Mouse (Mus musculus): ENCODE measurements at regions not wholly inside any gene's neighbourhood (a gene's known extent, or its start where the extent isn't known, plus 50 kb on each side); places are given as distances from the start of the nearest gene placed in this dataset.

- Histone ChIP-seq H3K36me3 (replicated peaks) (no peaks in the 10 kb centered on the region), H3K4me1 (peaks cover 14% of the 10 kb centered on the region), H3K4me3 (no peak overlapping the region), H3K9me3 (peaks cover 2% of the 10 kb centered on the region; the same call in 1 of the 2 replicates), H3K27ac (replicated peaks) (no peak overlapping the region), H3K27me3 (replicated peaks; ENCODE audit: low read depth, poor library complexity, severe bottlenecking) (no peaks in the 10 kb centered on the region)
- WGBS = 57% methylated on average over 8 of the region's 8 CpGs
- DNase-seq (ENCODE audit: low spot score) = no peak
These were observed 449.0 kb downstream of the Fat4 start for GRCm38 (mm10) chr3:39335612-39336230.

- no peak overlapping the region for H3K4me3 ChIP-seq
- DNase-seq (ENCODE audit: low spot score) = no peak
- no peaks in the 10 kb centered on the region for H3K36me3 ChIP-seq (replicated peaks)
- no peaks in the 10 kb centered on the region for H3K9me3 ChIP-seq
- no peak overlapping the region for H3K27ac ChIP-seq (replicated peaks)
- 83% methylated on average over 3 of the region's 3 CpGs for WGBS
- H3K27me3 ChIP-seq (replicated peaks; ENCODE audit: low read depth, poor library complexity, severe bottlenecking) = no peaks in the 10 kb centered on the region
- peaks cover 5% of the 10 kb centered on the region; the same call in 1 of the 2 replicates for H3K4me1 ChIP-seq
These were observed 454.5 kb downstream of the Fat4 start for GRCm38 (mm10) chr3:39341161-39341687.

- Histone ChIP-seq H3K9me3 (no peaks in the 10 kb centered on the region), H3K27me3 (replicated peaks; ENCODE audit: low read depth, poor library complexity, severe bottlenecking) (no peaks in the 10 kb centered on the region), H3K27ac (replicated peaks) (no peak overlapping the region), H3K4me1 (peaks cover 5% of the 10 kb centered on the region; the same call in 1 of the 2 replicates), H3K36me3 (replicated peaks) (no peaks in the 10 kb centered on the region), H3K4me3 (no peak overlapping the region)
- DNase-seq (ENCODE audit: low spot score) = no peak
- 78% methylated on average over 3 of the region's 3 CpGs for whole genome bisulfite sequencing
These were observed 457.3 kb downstream of the Fat4 start for GRCm38 (mm10) chr3:39344078-39344477.

GRCm38 (mm10) chr3:39347578-39347977 is 460.8 kb downstream of the Fat4 start:
- Histone ChIP-seq H3K27me3 (replicated peaks; ENCODE audit: low read depth, poor library complexity, severe bottlenecking) (no peaks in the 10 kb centered on the region), H3K4me3 (no peak overlapping the region), H3K4me1 (peaks cover 5% of the 10 kb centered on the region; the same call in 1 of the 2 replicates), H3K9me3 (no peaks in the 10 kb centered on the region), H3K36me3 (replicated peaks) (no peaks in the 10 kb centered on the region), H3K27ac (replicated peaks) (no peak overlapping the region)
- no peak for DNase-seq (ENCODE audit: low spot score)
- WGBS = 94% methylated on average over 4 of the region's 4 CpGs

- H3K4me3 ChIP-seq = no peak overlapping the region
- H3K4me1 ChIP-seq = peaks cover 6% of the 10 kb centered on the region; the same call in 1 of the 2 replicates
- no peak overlapping the region for H3K27ac ChIP-seq (replicated peaks)
- no peaks in the 10 kb centered on the region for H3K36me3 ChIP-seq (replicated peaks)
- H3K27me3 ChIP-seq (replicated peaks; ENCODE audit: low read depth, poor library complexity, severe bottlenecking) = no peaks in the 10 kb centered on the region
- H3K9me3 ChIP-seq = no peaks in the 10 kb centered on the region
- 84% methylated on average over 2 of the region's 2 CpGs for WGBS
- no peak for DNase-seq (ENCODE audit: low spot score)
These were observed 470.3 kb downstream of the Fat4 start for GRCm38 (mm10) chr3:39357012-39357411.

- H3K27ac ChIP-seq (replicated peaks) = no peak overlapping the region
- WGBS = 52% methylated on average over 2 of the region's 2 CpGs
- no peaks in the 10 kb centered on the region for H3K27me3 ChIP-seq (replicated peaks; ENCODE audit: low read depth, poor library complexity, severe bottlenecking)
- H3K36me3 ChIP-seq (replicated peaks) = no peaks in the 10 kb centered on the region
- no peak for DNase-seq (ENCODE audit: low spot score)
- H3K4me1 ChIP-seq = peaks cover 6% of the 10 kb centered on the region; the same call in 1 of the 2 replicates
- no peaks in the 10 kb centered on the region for H3K9me3 ChIP-seq
- no peak overlapping the region for H3K4me3 ChIP-seq
These were observed 473.5 kb downstream of the Fat4 start for GRCm38 (mm10) chr3:39360278-39360677.

- Histone ChIP-seq H3K36me3 (replicated peaks) (no peaks in the 10 kb centered on the region), H3K9me3 (no peaks in the 10 kb centered on the region), H3K4me1 (no peaks in the 10 kb centered on the region), H3K4me3 (no peak overlapping the region), H3K27ac (replicated peaks) (no peak overlapping the region), H3K27me3 (replicated peaks; ENCODE audit: low read depth, poor library complexity, severe bottlenecking) (no peaks in the 10 kb centered on the region)
- 93% methylated on average over 4 of the region's 4 CpGs for WGBS
- DNase-seq (ENCODE audit: low spot score) = no peak
These were observed 484.2 kb downstream of the Fat4 start for GRCm38 (mm10) chr3:39370926-39371325.

- 88% methylated on average over 10 of the region's 10 CpGs for WGBS
- Histone ChIP-seq H3K4me3 (no peak overlapping the region), H3K36me3 (replicated peaks) (no peaks in the 10 kb centered on the region), H3K27me3 (replicated peaks; ENCODE audit: low read depth, poor library complexity, severe bottlenecking) (no peaks in the 10 kb centered on the region), H3K9me3 (no peaks in the 10 kb centered on the region), H3K27ac (replicated peaks) (no peak overlapping the region), H3K4me1 (no peaks in the 10 kb centered on the region)
- DNase-seq (ENCODE audit: low spot score) = no peak
These were observed 485.7 kb downstream of the Fat4 start for GRCm38 (mm10) chr3:39372426-39372950.

GRCm38 (mm10) chr3:39375465-39375864 is 488.7 kb downstream of the Fat4 start:
- Histone ChIP-seq H3K9me3 (no peaks in the 10 kb centered on the region), H3K27ac (replicated peaks) (no peak overlapping the region), H3K36me3 (replicated peaks) (no peaks in the 10 kb centered on the region), H3K4me3 (no peak overlapping the region), H3K27me3 (replicated peaks; ENCODE audit: low read depth, poor library complexity, severe bottlenecking) (no peaks in the 10 kb centered on the region), H3K4me1 (no peaks in the 10 kb centered on the region)
- 91% methylated on average over 5 of the region's 5 CpGs for WGBS
- DNase-seq (ENCODE audit: low spot score) = no peak

- no peaks in the 10 kb centered on the region for H3K36me3 ChIP-seq (replicated peaks)
- H3K9me3 ChIP-seq = no peaks in the 10 kb centered on the region
- no peaks in the 10 kb centered on the region for H3K4me1 ChIP-seq
- no peak overlapping the region for H3K27ac ChIP-seq (replicated peaks)
- H3K4me3 ChIP-seq = no peak overlapping the region
- no peak for DNase-seq (ENCODE audit: low spot score)
- WGBS = 74% methylated on average over 1 of the region's 1 CpGs
- no peaks in the 10 kb centered on the region for H3K27me3 ChIP-seq (replicated peaks; ENCODE audit: low read depth, poor library complexity, severe bottlenecking)
These were observed 501.8 kb downstream of the Fat4 start for GRCm38 (mm10) chr3:39388491-39388890.

GRCm38 (mm10) chr3:39390442-39390841 is 503.7 kb downstream of the Fat4 start:
- WGBS = 76% methylated on average over 9 of the region's 9 CpGs
- Histone ChIP-seq H3K27ac (replicated peaks) (no peak overlapping the region), H3K36me3 (replicated peaks) (no peaks in the 10 kb centered on the region), H3K4me1 (no peaks in the 10 kb centered on the region), H3K27me3 (replicated peaks; ENCODE audit: low read depth, poor library complexity, severe bottlenecking) (no peaks in the 10 kb centered on the region), H3K9me3 (no peaks in the 10 kb centered on the region), H3K4me3 (no peak overlapping the region)
- DNase-seq (ENCODE audit: low spot score) = peak; percentile 19

GRCm38 (mm10) chr3:39392053-39392452 is 505.3 kb downstream of the Fat4 start:
- no peaks in the 10 kb centered on the region for H3K36me3 ChIP-seq (replicated peaks)
- 71% methylated on average over 2 of the region's 2 CpGs for WGBS
- no peaks in the 10 kb centered on the region for H3K27me3 ChIP-seq (replicated peaks; ENCODE audit: low read depth, poor library complexity, severe bottlenecking)
- no peaks in the 10 kb centered on the region for H3K9me3 ChIP-seq
- H3K27ac ChIP-seq (replicated peaks) = no peak overlapping the region
- no peak for DNase-seq (ENCODE audit: low spot score)
- H3K4me3 ChIP-seq = no peak overlapping the region
- no peaks in the 10 kb centered on the region for H3K4me1 ChIP-seq

GRCm38 (mm10) chr3:39396672-39397071 is 509.9 kb downstream of the Fat4 start:
- no peak overlapping the region for H3K27ac ChIP-seq (replicated peaks)
- H3K36me3 ChIP-seq (replicated peaks) = no peaks in the 10 kb centered on the region
- no peaks in the 10 kb centered on the region for H3K27me3 ChIP-seq (replicated peaks; ENCODE audit: low read depth, poor library complexity, severe bottlenecking)
- no peak overlapping the region for H3K4me3 ChIP-seq
- no peaks in the 10 kb centered on the region for H3K9me3 ChIP-seq
- no peaks in the 10 kb centered on the region for H3K4me1 ChIP-seq
- DNase-seq (ENCODE audit: low spot score) = no peak

Data from embryonic facial prominence, embryonic 10.5 days (tissue).